Mouse (Mus musculus): ENCODE measurements around the gene Pla2g2f.

DNA sequence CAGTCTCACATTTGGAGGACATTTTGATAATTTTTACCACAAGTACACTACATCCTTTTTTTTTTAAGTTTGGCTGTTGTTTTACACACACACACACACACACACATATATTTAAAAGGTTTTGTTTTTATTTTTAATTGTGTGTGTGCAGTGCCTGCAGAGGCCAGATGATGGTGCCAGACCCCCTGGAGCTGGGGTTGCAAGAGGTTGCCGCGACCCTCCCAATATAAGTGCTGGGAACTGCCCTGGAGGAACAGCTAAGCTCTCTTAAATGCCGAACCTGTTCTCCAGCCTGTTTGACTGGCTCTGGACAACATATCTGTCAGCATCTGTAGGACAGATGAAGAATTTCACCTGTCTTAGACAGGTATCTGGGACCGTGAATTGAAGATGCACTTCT, 53.3 kb downstream of the Pla2g2f start:
- TF ChIP-seq CTCF (IDR thresholded peaks at IDR 0.05; ENCODE audit: extremely low read depth, insufficient read length, insufficient replicate concordance, low read depth, low read length): no peak
- TF ChIP-seq POLR2A (IDR thresholded peaks at IDR 0.05; ENCODE audit: low read depth, low read length): no peak
